In genomic region chr10:79797326-79797725, GRCm38 (mm10) we compare ENCODE assay signal across 10 mouse cellular contexts. TPM values are rescaled to one million over a fixed set of nuclear protein-coding genes. Genes with fewer than 3 reads are reported as not detected.
DNase-seq lines count a peak whose midpoint lies in the region; ATAC-seq lines count a peak whose summit lies in the region.
"Had no signal": no experiment of that assay in that cellular context is flagged by ENCODE, and none has a peak within 500 bp of the region (broad histone marks: within the 10 kb centered on the region; RNA-seq: fewer than 3 reads in every experiment).

No protein-coding gene starts in this region.

- no peaks in the 10 kb centered on the region for H3K9me3 ChIP-seq in liver, embryonic 12.5 days (replicated peaks)
- H3K9me3 ChIP-seq in forebrain, embryonic 15.5 days = no peaks in the 10 kb centered on the region
- H3K9me3 ChIP-seq in hindbrain, embryonic 11.5 days (ENCODE audit: control insufficient read depth, low read length) = no peaks in the 10 kb centered on the region
- no peaks in the 10 kb centered on the region for H3K9me3 ChIP-seq in neural tube, embryonic 14.5 days (ENCODE audit: control insufficient read depth, low read length)
- H3K9me3 ChIP-seq: lung, embryonic 15.5 days had no signal

- peaks cover 14% of the 10 kb centered on the region for H3K27me3 ChIP-seq in liver, embryonic 12.5 days (replicated peaks)
- no peaks in the 10 kb centered on the region for H3K27me3 ChIP-seq in forebrain, embryonic 15.5 days
- H3K27me3 ChIP-seq in hindbrain, embryonic 11.5 days (ENCODE audit: control insufficient read depth, insufficient read depth, low read length) = no peaks in the 10 kb centered on the region
- H3K27me3 ChIP-seq in neural tube, embryonic 14.5 days (ENCODE audit: control insufficient read depth, insufficient read depth, low read length) = no peaks in the 10 kb centered on the region; the same call in 1 of the 2 replicates
- H3K27me3 ChIP-seq: lung, embryonic 15.5 days had no signal

- 19% methylated on average over 15 of the region's 15 CpGs for WGBS in liver, embryonic 12.5 days (ENCODE audit: insufficient replicate concordance)
- WGBS in forebrain, embryonic 15.5 days = 59% methylated on average over 15 of the region's 15 CpGs
- 42% methylated on average over 15 of the region's 15 CpGs for WGBS in hindbrain, embryonic 11.5 days
- WGBS in neural tube, embryonic 14.5 days = 38% methylated on average over 15 of the region's 15 CpGs

- peaks cover 75% of the 10 kb centered on the region for H3K4me1 ChIP-seq in liver, embryonic 12.5 days
- peaks cover 65% of the 10 kb centered on the region for H3K4me1 ChIP-seq in forebrain, embryonic 15.5 days
- peaks cover 11% of the 10 kb centered on the region for H3K4me1 ChIP-seq in hindbrain, embryonic 11.5 days (replicated peaks; ENCODE audit: control insufficient read depth, insufficient read depth, low read length)
- peaks cover 25% of the 10 kb centered on the region for H3K4me1 ChIP-seq in neural tube, embryonic 14.5 days (ENCODE audit: control insufficient read depth, insufficient read depth, low read length)

- no peaks in the 10 kb centered on the region for H3K36me3 ChIP-seq in liver, embryonic 12.5 days
- H3K36me3 ChIP-seq in forebrain, embryonic 15.5 days = no peaks in the 10 kb centered on the region
- H3K36me3 ChIP-seq in hindbrain, embryonic 11.5 days (ENCODE audit: control insufficient read depth, insufficient read depth, low read length) = no peaks in the 10 kb centered on the region
- no peaks in the 10 kb centered on the region for H3K36me3 ChIP-seq in neural tube, embryonic 14.5 days (ENCODE audit: control insufficient read depth, insufficient read depth, low read length)
- H3K36me3 ChIP-seq: lung, embryonic 15.5 days had no signal

- peak overlapping the region; percentile 20; the same call in 1 of the 2 replicates for H3K9ac ChIP-seq in liver, embryonic 12.5 days
- no peak overlapping the region for H3K9ac ChIP-seq in forebrain, embryonic 15.5 days (replicated peaks)
- H3K9ac ChIP-seq in hindbrain, embryonic 11.5 days (ENCODE audit: low read depth, low read length) = no peak overlapping the region
- peak overlapping the region; percentile 44; the same call in 1 of the 2 replicates for H3K9ac ChIP-seq in neural tube, embryonic 14.5 days (replicated peaks; ENCODE audit: low read depth, low read length)
- H3K9ac ChIP-seq: lung, embryonic 15.5 days had no signal

- 0 out of 2 replicates have a peak overlapping the region, but pooled peaks have one; percentile 55 for H3K27ac ChIP-seq in liver, embryonic 12.5 days
- 0 out of 2 replicates have a peak overlapping the region, but pooled peaks have one; percentile 1 for H3K27ac ChIP-seq in forebrain, embryonic 15.5 days (replicated peaks)
- no peak overlapping the region for H3K27ac ChIP-seq in hindbrain, embryonic 11.5 days (ENCODE audit: low read depth, low read length)
- peak overlapping the region; percentile 52; the same call in 1 of the 2 replicates for H3K27ac ChIP-seq in neural tube, embryonic 14.5 days (ENCODE audit: low read depth, low read length)
- H3K27ac ChIP-seq: lung, embryonic 15.5 days had no signal

- peak overlapping the region; percentile 23; the same call in 1 of the 2 replicates for H3K4me2 ChIP-seq in liver, embryonic 12.5 days
- H3K4me2 ChIP-seq in forebrain, embryonic 15.5 days (replicated peaks) = peak overlapping the region; percentile 2; the same call in 1 of the 2 replicates
- peak overlapping the region; percentile 11; the same call in 1 of the 2 replicates for H3K4me2 ChIP-seq in hindbrain, embryonic 11.5 days (replicated peaks; ENCODE audit: low read depth, low read length)
- peak overlapping the region; percentile 29; the same call in 1 of the 2 replicates for H3K4me2 ChIP-seq in neural tube, embryonic 14.5 days (ENCODE audit: low read depth, low read length)
- H3K4me2 ChIP-seq: lung, embryonic 15.5 days had no signal

- intact Hi-C loops in left cerebral cortex, postnatal 4 days (cut with DNase I) = no loop called here

- no peak overlapping the region for H3K4me3 ChIP-seq in liver, embryonic 12.5 days
- H3K4me3 ChIP-seq in forebrain, embryonic 15.5 days = no peak overlapping the region
- no peak overlapping the region for H3K4me3 ChIP-seq in hindbrain, embryonic 11.5 days (ENCODE audit: low read depth, low read length)
- no peak overlapping the region for H3K4me3 ChIP-seq in neural tube, embryonic 14.5 days (ENCODE audit: low read depth, low read length)
- H3K4me3 ChIP-seq: lung, embryonic 15.5 days had no signal

- no peak for ATAC-seq in liver, embryonic 12.5 days
- no peak for ATAC-seq in forebrain, embryonic 15.5 days (replicated peaks)
- no peak for ATAC-seq in hindbrain, embryonic 11.5 days (ENCODE audit: low FRiP score)
- ATAC-seq in neural tube, embryonic 14.5 days (ENCODE audit: low read depth) = no peak

- no peak for DNase-seq in liver
- no peak for DNase-seq in hindbrain, embryonic 11.5 days (ENCODE audit: low spot score)
- DNase-seq in ovary, postnatal 10 days (ENCODE audit: low spot score) = no peak
- DNase-seq in spleen, postnatal 36 days (ENCODE audit: low spot score in 2 of 2) = no peak
- no peak for DNase-seq in left cerebral cortex, postnatal 4 days

RNA-seq across cellular contexts. Expression of gene Palm, which starts 4.0 kb away (rescaled TPM):
- polyA plus RNA-seq in liver, embryonic 12.5 days (2016; fragmentation: Nextera tagmentation; extraction: Ambion mirVana) = 12.4 and 13.2 TPM in 2 replicates
- polyA plus RNA-seq in forebrain, embryonic 15.5 days (2015; fragmentation: Nextera tagmentation; extraction: Ambion mirVana) = 317 and 325 TPM in 2 replicates
- 129 and 132 TPM in 2 replicates for polyA plus RNA-seq in hindbrain, embryonic 11.5 days (2014; fragmentation: Nextera tagmentation; extraction: Ambion mirVana)
- polyA plus RNA-seq in neural tube, embryonic 14.5 days (2014; fragmentation: Nextera tagmentation; extraction: Ambion mirVana) = 233 and 247 TPM in 2 replicates
- total RNA-seq in left cerebral cortex, postnatal 4 days (2021) = 100 to 1,000 TPM; 404 to 409 TPM

RNA-seq across cellular contexts. Expression of gene Prss57, which starts 6.6 kb away (rescaled TPM):
- polyA plus RNA-seq in liver, embryonic 12.5 days (2016; fragmentation: Nextera tagmentation; extraction: Ambion mirVana) = 1.4 and 2.2 TPM in 2 replicates
- 0.25 and 0.43 TPM in 2 replicates for polyA plus RNA-seq in forebrain, embryonic 15.5 days (2015; fragmentation: Nextera tagmentation; extraction: Ambion mirVana)
- 0.13 TPM in 1 of 2 replicates, not detected in the other for polyA plus RNA-seq in hindbrain, embryonic 11.5 days (2014; fragmentation: Nextera tagmentation; extraction: Ambion mirVana)
- polyA plus RNA-seq in neural tube, embryonic 14.5 days (2014; fragmentation: Nextera tagmentation; extraction: Ambion mirVana) = not detected in 2 replicates
- total RNA-seq in left cerebral cortex, postnatal 4 days (2021) = under 1 TPM in 1 of 2 experiments, not detected in 1; 0.52 TPM
- polyA plus RNA-seq: stomach, embryonic 14.5 days had no signal

RNA-seq across cellular contexts. Expression of gene Fstl3, which starts 20.3 kb away (rescaled TPM):
- 0.80 and 0.98 TPM in 2 replicates for polyA plus RNA-seq in liver, embryonic 12.5 days (2016; fragmentation: Nextera tagmentation; extraction: Ambion mirVana)
- 0.83 and 0.84 TPM in 2 replicates for polyA plus RNA-seq in forebrain, embryonic 15.5 days (2015; fragmentation: Nextera tagmentation; extraction: Ambion mirVana)
- polyA plus RNA-seq in hindbrain, embryonic 11.5 days (2014; fragmentation: Nextera tagmentation; extraction: Ambion mirVana) = 1.5 TPM in 2 replicates
- polyA plus RNA-seq in neural tube, embryonic 14.5 days (2014; fragmentation: Nextera tagmentation; extraction: Ambion mirVana) = 1.7 and 2.3 TPM in 2 replicates
- total RNA-seq in left cerebral cortex, postnatal 4 days (2021) = 1 to 10 TPM; 2.5 to 3.2 TPM

RNA-seq across cellular contexts. Expression of gene Misp, which starts 23.5 kb away (rescaled TPM):
- 0.49 and 0.54 TPM in 2 replicates for polyA plus RNA-seq in liver, embryonic 12.5 days (2016; fragmentation: Nextera tagmentation; extraction: Ambion mirVana)
- 0.66 and 0.68 TPM in 2 replicates for polyA plus RNA-seq in forebrain, embryonic 15.5 days (2015; fragmentation: Nextera tagmentation; extraction: Ambion mirVana)
- 0.59 and 0.69 TPM in 2 replicates for polyA plus RNA-seq in hindbrain, embryonic 11.5 days (2014; fragmentation: Nextera tagmentation; extraction: Ambion mirVana)
- polyA plus RNA-seq in neural tube, embryonic 14.5 days (2014; fragmentation: Nextera tagmentation; extraction: Ambion mirVana) = 0.35 and 0.36 TPM in 2 replicates
- total RNA-seq in left cerebral cortex, postnatal 4 days (2021) = under 1 TPM; 0.46 to 0.76 TPM

RNA-seq across cellular contexts. Expression of gene Rnf126, which starts 30.6 kb away (rescaled TPM):
- polyA plus RNA-seq in liver, embryonic 12.5 days (2016; fragmentation: Nextera tagmentation; extraction: Ambion mirVana) = 79.6 and 80.4 TPM in 2 replicates
- polyA plus RNA-seq in forebrain, embryonic 15.5 days (2015; fragmentation: Nextera tagmentation; extraction: Ambion mirVana) = 94.9 and 108 TPM in 2 replicates
- polyA plus RNA-seq in hindbrain, embryonic 11.5 days (2014; fragmentation: Nextera tagmentation; extraction: Ambion mirVana) = 79.4 and 80.5 TPM in 2 replicates
- 89.3 and 93.7 TPM in 2 replicates for polyA plus RNA-seq in neural tube, embryonic 14.5 days (2014; fragmentation: Nextera tagmentation; extraction: Ambion mirVana)
- 10 to 100 TPM; 85.0 to 95.3 TPM for total RNA-seq in left cerebral cortex, postnatal 4 days (2021)

Comparison
In these comparisons a context has a peak if more than half of its experiments do, and no peak if none do; other contexts are left out.
1. H3K9ac ChIP-seq: peak in liver, embryonic 12.5 days (single experiment) and neural tube, embryonic 14.5 days (single experiment); none in forebrain, embryonic 15.5 days (single experiment) and hindbrain, embryonic 11.5 days (single experiment).
2. Peak in every context shown above with its lines, with median percentiles within 50 percentile points of each other: H3K4me2 ChIP-seq.